Mouse (Mus musculus) fat pad, adult 2 months (tissue): ENCODE results near the gene Zbtb16.

Experiments
- DNase-seq: peaks from one replicate; pipeline ENCODE4 v3.0.0-alpha.2; 2011; ENCODE audit warnings: low read depth, low spot score; ENCODE audit errors: extremely low read depth

The Zbtb16 gene

GRCm38 (mm10) chr9:48678426-48679358 is 157.3 kb downstream of the Zbtb16 start:
- no peak for DNase-seq

DNA sequence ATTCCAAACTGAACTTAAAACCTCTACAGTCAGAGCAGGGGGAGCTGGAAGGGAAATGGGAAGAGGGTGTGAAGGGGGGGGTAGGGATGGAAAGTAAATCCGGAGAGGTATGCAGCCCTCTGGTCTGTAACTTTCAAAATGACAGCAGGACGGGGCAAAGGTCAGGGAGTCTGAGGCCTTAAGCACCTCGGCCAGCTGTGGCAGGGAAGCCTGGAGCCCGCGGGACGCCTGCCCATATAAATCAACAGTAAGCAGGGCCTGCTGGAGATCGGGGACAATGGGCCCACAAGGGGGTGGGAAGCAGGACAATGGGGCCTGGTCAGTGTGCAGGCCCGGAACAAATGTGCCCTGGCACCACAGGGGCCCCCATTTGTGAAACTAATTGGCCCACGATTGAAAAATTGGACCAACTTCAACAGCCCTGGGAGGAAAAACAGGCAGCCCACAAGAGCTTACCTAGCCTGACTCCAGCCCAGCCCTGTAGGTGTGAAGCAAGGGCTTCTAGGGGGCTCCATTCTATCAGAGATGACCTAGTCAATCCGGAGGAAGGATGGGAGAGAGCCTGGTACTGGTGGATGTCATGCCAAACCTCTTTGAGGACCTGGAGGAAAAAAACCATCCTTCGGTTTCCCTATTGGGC is 160.8 kb downstream of the Zbtb16 start:
- DNase-seq, result no peak

DNA sequence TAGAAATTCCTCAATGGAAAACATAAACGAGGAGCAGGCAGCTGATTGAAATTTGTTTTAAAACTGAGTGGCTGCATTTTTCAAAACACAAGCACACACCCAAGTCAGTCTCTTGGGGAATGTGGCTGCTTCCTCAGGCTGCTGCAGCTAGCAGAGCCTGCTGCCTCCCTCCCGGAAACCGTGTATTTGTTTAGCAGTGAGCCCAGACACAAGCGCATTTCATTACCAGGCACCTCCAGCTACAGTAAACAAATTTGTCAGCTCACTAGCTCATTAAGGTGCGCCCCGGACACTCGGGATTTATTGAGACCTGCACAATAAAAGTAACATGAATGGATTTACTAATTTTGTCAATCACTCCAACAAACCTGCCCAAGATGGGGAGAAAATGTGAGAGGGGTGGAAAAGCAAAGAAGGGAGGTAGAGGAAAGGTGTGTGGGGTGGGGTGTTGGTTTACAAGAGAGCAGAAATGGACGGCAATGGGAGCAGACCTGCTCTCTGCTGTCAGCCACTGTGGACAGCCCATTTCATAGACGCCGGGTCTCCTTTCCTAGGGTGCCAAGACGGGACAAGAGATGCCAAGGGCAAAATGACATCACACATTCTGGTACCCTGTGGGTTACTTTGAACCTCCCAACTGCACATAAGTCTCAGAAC is 161.5 kb downstream of the Zbtb16 start:
- DNase-seq, result no peak

- no peak for DNase-seq
Observed at GRCm38 (mm10) chr9:48673804-48674203, 162.2 kb downstream of the Zbtb16 start.

- DNase-seq, result no peak
Observed at GRCm38 (mm10) chr9:48673213-48673612, 162.8 kb downstream of the Zbtb16 start.

DNA sequence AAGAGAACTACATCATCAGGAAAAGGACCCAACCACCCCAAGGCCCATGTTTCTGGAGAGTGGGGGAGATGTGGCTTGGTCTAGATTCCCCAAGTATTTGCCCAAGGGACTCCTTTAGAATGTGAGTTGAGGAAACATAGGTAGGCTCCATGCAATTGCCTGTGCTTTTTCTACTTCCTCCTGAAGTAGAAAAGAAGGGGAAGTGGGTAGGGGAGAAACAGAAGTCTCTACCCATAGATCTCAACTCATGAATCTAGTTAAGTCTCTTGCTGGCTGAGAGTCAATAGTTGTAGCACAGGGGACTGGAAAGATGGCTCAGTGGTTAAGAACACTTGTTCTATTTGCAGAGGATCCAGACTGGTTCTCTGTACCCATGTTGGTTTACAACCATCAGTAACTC is 164.2 kb downstream of the Zbtb16 start:
- no peak for DNase-seq

DNA sequence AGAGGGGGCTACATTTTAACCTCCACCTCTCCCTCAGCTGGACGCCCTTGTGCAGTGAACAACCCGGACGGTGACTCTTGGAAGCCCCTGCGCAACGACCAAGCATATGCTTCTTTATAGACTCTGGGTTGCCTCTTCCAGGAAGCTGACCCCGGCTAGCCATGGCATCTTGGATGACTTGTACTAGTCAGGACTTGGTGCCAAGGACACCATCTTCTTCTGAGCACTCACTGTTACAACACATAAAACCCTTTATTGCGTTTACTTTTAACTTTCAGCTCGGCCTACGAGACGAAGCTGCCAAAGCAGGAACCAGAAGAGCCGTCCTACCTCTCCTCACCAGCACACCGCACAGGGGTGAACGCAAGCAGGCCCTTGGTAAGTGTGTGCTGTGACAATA is 165.9 kb downstream of the Zbtb16 start:
- no peak for DNase-seq

- no peak for DNase-seq
Observed at GRCm38 (mm10) chr9:48669672-48670071, 166.3 kb downstream of the Zbtb16 start.

- DNase-seq, result no peak
Observed at GRCm38 (mm10) chr9:48666702-48667101, 169.3 kb downstream of the Zbtb16 start.

DNA sequence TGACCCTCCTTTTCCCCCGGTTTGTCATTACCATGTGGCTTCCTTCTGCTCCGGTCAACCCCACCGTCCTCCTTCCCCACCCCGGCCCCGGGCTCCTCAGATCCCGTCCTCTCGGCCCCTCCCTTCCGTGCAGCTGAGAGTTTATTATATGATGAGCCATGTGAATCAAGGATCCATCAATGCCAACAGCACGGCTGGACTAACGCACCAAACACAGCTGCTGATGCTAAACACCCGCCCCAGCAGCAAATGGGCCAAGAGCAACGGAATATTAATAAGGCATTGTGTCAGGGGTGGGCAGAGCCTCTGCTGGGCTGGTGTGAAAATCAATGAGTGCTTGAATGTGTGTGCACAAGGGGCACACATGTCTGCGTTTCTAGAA is 173.0 kb downstream of the Zbtb16 start:
- no peak for DNase-seq

DNA sequence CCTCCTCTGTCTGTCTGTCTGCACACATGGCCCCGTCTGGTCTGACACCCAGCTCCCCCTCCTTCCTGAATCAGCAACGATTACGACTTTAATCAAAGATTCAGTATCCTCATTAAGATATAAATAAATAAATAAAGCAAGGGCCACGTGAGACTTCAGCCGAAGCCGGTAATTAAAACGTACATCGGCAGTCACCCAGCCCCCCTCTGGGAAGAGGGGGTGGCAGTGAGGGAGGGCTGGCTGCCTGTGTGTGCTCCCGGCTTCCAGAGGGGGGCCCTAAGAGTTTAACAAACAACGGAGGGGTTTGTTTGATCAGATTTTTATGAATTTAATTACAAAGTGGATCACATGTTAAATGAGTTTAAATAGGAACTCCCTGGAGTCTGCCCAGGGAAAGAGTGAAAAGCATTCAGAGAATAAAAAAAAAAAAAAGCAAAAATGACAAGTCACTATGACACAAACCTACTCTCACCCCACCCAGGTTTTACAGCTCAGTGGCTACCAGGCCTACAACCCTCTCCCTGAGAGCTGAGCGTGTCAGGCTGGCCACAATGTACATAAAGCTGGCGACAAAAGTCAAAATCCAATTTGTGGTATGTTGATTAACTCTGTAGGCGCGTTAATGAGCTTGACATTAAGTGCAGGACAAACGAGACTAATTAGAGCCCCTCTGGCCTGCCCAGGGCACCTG is 173.5 kb downstream of the Zbtb16 start:
- DNase-seq, result no peak

DNA sequence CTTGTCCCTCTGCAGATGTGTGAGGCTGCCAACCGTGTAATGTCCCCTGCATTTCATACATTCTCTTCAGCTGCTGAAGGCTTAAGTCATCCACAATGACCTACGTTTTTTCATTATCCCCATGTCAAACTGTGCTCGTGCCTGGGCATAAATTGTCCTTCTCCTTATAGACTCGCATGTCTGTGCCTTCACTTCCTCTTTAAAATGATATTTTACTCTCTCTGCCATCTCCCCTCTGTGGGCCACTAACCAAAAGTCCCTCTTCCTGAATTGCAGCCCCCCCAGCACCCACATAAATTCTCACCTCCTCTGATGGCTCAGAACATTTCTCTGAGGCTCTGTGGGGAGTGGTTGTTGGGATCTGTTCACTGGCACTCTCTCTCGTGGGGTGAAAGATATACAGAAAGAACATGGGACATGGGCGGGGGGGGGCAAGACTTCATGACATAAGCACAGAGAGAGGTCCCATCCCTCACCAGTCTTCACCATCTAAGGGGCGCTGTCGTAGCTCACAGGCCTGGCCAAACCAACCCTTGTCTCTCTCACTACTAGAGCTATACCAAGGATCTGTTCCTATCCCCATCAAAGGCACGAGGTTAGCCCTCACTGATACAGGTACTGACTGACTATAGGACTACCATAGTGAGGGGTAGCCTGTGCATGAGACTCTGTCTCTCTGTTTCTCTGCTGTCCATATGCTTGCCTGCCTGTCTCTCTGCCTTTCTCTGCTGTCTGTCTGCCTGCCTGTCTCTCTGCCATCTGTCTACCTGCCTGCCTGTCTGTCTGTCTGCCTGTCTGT is 174.6 kb downstream of the Zbtb16 start:
- no peak for DNase-seq

DNA sequence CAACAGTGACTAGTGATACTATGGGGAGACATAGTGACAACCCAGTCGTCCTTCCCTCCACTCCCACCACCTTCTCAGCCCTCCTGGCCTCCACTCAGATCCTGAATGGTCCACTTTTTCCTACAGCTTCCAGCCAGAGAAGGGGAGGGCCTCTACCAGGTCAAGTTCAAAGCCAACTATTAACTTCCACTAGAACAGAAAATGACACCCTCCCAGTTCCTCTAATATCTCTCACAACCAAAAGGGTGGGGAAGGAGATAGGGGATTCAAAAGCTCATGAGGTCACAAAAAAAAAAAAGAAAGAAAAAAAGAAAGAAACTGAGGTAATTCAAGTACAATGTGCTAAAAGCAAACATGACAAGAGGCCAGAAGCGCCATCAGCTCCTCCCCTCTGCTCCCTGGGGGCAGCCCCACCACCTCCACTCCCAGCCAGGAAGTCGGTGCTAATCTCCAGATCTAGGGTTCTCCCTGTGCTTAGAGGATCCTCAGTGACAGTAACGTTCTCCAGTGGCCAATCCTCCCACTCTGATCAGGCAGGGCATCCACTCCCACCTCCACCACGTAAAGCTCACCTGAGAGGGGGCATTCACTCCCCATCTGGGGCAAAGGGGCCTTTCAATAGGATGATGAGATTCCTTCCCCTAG is 180.4 kb downstream of the Zbtb16 start:
- DNase-seq, result no peak

DNA sequence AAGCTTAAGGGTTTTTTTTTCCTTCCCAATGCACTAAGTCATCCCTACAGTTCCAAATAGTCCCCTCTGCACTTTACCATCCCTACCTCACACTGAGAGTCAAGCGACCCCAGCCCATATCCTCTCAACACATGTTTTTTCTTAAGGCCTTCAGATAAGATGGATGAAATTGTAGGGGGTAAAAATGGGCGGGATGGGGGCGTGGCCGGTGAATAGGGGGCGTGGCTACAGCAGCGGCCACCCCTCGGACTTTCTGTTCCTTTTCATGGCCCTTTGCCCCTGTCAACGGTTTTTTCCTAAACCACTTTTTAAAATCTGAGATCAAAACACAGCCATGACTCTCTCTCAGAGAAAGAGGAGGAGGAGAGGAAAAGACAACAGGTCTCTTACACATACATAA is 181.3 kb downstream of the Zbtb16 start:
- no peak for DNase-seq

GRCm38 (mm10) chr9:48653399-48654070 is 182.5 kb downstream of the Zbtb16 start:
- DNase-seq, result no peak

- no peak for DNase-seq
Observed at GRCm38 (mm10) chr9:48652026-48652425, 184.0 kb downstream of the Zbtb16 start.

DNA sequence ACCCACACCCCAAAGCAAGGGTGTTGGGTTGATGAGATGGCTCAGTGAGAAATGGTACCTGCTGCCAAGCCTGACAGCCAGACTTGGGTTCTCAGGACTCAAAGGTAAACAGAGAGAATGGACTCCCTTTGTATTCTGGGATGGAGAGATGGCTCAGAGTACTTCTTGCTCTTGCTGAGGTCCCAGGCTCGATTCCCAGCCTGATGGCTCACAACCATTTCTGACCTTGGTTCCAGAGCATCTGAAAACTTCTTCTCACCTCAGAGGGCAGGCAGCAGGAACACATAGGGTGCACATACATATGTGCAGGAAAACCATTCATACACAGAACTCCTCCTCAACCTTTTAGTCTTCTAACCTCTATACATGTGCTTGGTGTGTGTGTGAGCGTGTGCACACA is 185.2 kb downstream of the Zbtb16 start:
- no peak for DNase-seq

DNA sequence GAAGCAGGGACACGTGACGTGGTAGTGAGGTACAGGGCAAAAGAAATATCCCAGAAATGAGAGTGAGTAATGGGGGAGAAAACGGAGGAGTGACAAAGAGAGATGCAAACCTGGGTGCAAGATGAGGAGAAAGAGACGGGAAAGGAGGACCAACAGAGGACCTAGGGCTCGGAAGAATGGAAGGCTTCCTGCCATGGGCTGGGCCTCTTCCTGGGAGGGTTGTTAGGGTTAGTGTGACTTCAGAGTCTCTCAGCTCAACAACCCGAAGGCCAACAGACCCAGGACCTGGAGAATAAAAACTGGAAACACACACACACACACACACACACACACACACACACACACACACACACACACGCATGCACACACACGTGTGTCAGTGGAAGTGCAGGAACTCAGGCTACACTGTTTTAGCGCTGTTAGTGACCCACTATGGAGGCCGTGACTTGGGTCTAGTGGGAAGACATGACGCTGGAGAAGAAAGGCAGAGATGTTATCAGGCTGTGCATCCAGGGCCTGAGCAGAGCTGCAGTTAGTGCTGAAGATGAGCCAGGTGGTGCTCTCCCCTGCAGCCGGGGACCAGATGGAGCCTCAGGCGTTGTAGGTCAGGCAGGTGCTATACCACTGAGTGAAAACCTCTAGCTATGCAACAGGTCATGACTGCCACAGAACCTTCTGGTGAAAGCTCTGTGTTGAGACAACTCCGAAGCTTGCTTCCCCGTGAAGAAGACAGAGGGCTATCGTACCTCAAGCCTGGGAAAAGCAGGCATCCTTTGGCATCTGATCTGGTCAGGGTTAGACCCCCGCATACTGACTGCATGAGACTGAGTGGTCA is 186.0 kb downstream of the Zbtb16 start:
- no peak for DNase-seq
